Mouse (Mus musculus): Measurements from ENCODE around the gene Fbl. TPM values are rescaled to one million over a fixed set of nuclear protein-coding genes. Genes with fewer than 3 reads are reported as not detected.
A peak's percentile ranks its signal among the peaks of the same experiment; 100 is the strongest.

Fbl gene
- total and polyA plus RNA-seq, 2 experiments from 2014 or later, result 40.4 to 91.3 TPM

DNA sequence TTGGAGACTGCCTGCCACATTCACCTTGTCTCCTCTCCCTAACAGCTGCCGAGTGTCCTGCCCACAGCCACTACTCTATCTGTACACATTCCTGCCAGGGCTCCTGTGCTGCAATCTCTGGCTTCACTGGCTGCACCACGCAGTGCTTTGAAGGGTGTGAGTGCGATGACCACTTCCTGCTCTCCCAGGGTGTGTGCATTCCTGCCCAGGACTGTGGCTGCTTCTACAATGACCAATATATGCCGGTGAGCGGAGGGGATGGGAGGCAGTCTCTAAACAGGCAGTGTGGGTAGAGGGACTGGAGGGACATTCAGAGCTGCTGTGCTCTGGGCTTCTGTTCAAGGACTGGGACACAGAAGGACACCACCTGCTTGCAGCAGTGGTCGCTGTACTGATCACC, 10.2 kb upstream of the Fbl start:
- no peak for ATAC-seq
- DNase-seq, result no peak
- Histone ChIP-seq H3K27ac (ENCODE audit: low read depth, low read length) (no peak overlapping the region), H3K9me3 (ENCODE audit: low read length) (no peaks in the 10 kb centered on the region), H3K4me1 (ENCODE audit: insufficient read depth) (no peaks in the 10 kb centered on the region), H3K9ac (no peak overlapping the region), H3K36me3 (ENCODE audit: insufficient read depth) (no peaks in the 10 kb centered on the region), H3K4me2 (ENCODE audit: low read depth) (no peak overlapping the region), H3K27me3 (ENCODE audit: insufficient read depth, low read length) (no peaks in the 10 kb centered on the region), H3K4me3 (ENCODE audit: low read depth, low read length) (no peak overlapping the region)
- no peak for TF ChIP-seq CTCF (IDR thresholded peaks at IDR 0.05; ENCODE audit: low read depth)
- 74% methylated on average over 6 of the region's 6 CpGs for WGBS

DNA sequence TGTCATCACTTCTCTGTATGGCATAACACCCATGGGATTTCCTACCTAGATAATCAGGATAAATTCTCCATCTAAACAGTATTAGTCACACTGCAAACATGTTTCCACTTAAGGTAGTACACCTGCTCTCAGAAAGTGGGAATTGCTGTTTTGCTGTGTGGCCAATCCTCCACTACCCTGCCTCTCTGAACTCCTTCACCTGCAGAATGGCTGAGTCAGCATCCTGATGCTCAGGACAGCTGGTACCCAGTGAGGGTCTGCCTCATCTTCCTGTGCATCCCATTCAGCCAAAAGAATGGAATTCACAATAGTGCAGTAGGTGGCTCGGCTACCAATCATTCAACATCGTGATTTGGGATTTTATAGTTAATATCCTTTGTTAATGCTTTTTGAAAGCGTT, 9.6 kb upstream of the Fbl start:
- Histone ChIP-seq H3K36me3 (ENCODE audit: insufficient read depth) (no peaks in the 10 kb centered on the region), H3K27ac (ENCODE audit: low read depth, low read length) (no peak overlapping the region), H3K4me1 (ENCODE audit: insufficient read depth) (no peaks in the 10 kb centered on the region), H3K27me3 (ENCODE audit: insufficient read depth, low read length) (no peaks in the 10 kb centered on the region), H3K4me2 (ENCODE audit: low read depth) (no peak overlapping the region), H3K9me3 (ENCODE audit: low read length) (no peaks in the 10 kb centered on the region), H3K9ac (no peak overlapping the region), H3K4me3 (ENCODE audit: low read depth, low read length) (no peak overlapping the region)
- TF ChIP-seq CTCF (IDR thresholded peaks at IDR 0.05; ENCODE audit: low read depth), result no peak
- WGBS, result 77% methylated on average over 3 of the region's 3 CpGs
- ATAC-seq (no peak), DNase-seq (no peak)

DNA sequence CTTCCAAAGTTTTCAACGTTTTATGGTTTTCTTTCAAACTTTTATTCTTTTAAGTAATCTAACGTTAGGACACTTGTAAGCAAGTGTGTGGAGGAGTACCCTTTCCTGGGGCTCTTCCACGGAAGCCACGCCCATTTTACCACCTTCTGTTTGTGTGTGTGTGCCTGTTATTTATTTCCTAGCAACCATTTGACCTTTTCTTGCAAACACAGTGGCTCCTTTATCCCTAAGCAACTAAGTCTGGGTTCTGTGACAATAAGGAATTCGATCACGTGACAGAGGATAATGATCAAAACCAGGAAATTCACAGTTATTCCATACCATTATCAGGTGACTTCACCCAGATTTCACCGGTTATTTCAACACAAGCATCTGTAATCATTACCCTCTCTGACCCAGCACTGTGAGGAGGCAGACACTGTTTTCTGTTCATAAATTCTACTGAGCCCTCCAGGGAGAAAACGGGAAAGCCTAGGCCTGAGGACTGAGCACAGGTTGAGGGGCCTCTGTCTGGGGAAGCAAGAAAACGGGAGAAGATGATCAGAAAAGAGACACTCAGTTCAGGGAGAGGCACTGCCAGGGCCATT, 8.3 kb upstream of the Fbl start:
- no peak overlapping the region for H3K9ac ChIP-seq
- no peak for TF ChIP-seq CTCF (IDR thresholded peaks at IDR 0.05; ENCODE audit: low read depth)
- DNase-seq (no peak), ATAC-seq (no peak)
- no peaks in the 10 kb centered on the region for H3K9me3 ChIP-seq (ENCODE audit: low read length)
- no peaks in the 10 kb centered on the region for H3K36me3 ChIP-seq (ENCODE audit: insufficient read depth)
- H3K4me1 ChIP-seq (ENCODE audit: insufficient read depth), result no peaks in the 10 kb centered on the region
- no peaks in the 10 kb centered on the region for H3K27me3 ChIP-seq (ENCODE audit: insufficient read depth, low read length)
- 48% methylated on average over 9 of the region's 9 CpGs for WGBS
- no peak overlapping the region for H3K27ac ChIP-seq (ENCODE audit: low read depth, low read length)
- no peak overlapping the region for H3K4me3 ChIP-seq (ENCODE audit: low read depth, low read length)
- H3K4me2 ChIP-seq (ENCODE audit: low read depth), result no peak overlapping the region

DNA sequence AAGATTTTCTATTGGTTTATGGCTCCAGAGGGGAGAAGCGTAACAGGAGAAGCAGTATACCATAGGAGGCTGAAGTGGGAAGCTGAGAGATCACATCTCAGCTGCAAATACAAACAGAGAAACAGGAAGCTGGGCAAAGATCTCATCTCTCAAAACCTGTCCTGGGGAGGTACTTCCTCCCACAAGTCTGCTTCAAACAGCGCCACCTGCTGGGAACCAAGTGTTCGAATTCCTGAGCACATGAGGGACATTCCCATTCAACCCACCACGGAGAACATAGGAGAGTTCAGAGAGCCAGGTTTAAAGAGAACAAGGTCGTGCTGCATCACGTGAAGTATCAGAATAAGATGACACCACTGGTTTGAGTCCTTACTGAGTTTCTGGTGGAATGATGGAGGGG, 4.1 kb upstream of the Fbl start:
- no peaks in the 10 kb centered on the region for H3K27me3 ChIP-seq (ENCODE audit: insufficient read depth, low read length)
- no peak overlapping the region for H3K27ac ChIP-seq (ENCODE audit: low read depth, low read length)
- no peak overlapping the region for H3K4me2 ChIP-seq (ENCODE audit: low read depth)
- ATAC-seq, result no peak
- 85% methylated on average over 6 of the region's 6 CpGs for WGBS
- H3K36me3 ChIP-seq (ENCODE audit: insufficient read depth), result no peaks in the 10 kb centered on the region
- no peaks in the 10 kb centered on the region for H3K9me3 ChIP-seq (ENCODE audit: low read length)
- TF ChIP-seq CTCF (IDR thresholded peaks at IDR 0.05; ENCODE audit: low read depth), result 0 out of 2 replicates have a peak, but pooled peaks have one; percentile 14
- no peak for DNase-seq
- peaks cover 11% of the 10 kb centered on the region for H3K4me1 ChIP-seq (ENCODE audit: insufficient read depth)
- H3K9ac ChIP-seq, result no peak overlapping the region
- no peak overlapping the region for H3K4me3 ChIP-seq (ENCODE audit: low read depth, low read length)

- DNase-seq, result peak; percentile 70
- peak; percentile 16; the same call in 1 of the 2 replicates for ATAC-seq
- Histone ChIP-seq H3K9me3 (ENCODE audit: low read length) (no peaks in the 10 kb centered on the region), H3K4me1 (ENCODE audit: insufficient read depth) (peaks cover 19% of the 10 kb centered on the region), H3K4me2 (ENCODE audit: low read depth) (peak overlapping the region; percentile 88), H3K9ac (peak overlapping the region; percentile 51), H3K36me3 (ENCODE audit: insufficient read depth) (no peaks in the 10 kb centered on the region), H3K27me3 (ENCODE audit: insufficient read depth, low read length) (no peaks in the 10 kb centered on the region), H3K4me3 (ENCODE audit: low read depth, low read length) (peak overlapping the region; percentile 73), H3K27ac (ENCODE audit: low read depth, low read length) (peak overlapping the region; percentile 72)
- TF ChIP-seq CTCF (IDR thresholded peaks at IDR 0.05; ENCODE audit: low read depth), result peak; percentile 81
- 9% methylated on average over 9 of the region's 9 CpGs for WGBS
Observed at GRCm38 (mm10) chr7:28168320-28169115, 992 bp upstream of the Fbl start.

DNA sequence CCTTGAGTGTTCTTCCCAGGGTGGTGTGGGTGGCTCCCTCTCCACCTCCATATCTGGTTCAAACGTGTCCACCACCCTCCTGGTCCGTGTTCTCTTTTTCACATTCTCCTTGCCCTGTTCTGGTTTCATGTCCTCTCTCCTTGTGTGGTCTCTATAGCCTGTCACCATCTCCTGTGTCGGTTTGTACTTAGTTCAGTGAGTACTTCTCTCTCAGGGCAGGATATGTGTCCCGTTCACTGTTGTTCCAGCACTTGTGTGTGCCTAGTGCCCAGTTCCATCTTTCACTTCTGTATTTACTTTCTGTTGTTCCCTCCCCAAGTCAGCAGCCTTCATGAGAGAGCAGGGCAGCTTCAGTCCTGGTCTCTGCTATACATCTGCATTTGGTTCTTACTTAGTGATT, 5.8 kb downstream of the Fbl start:
- DNase-seq (no peak), ATAC-seq (no peak)
- Histone ChIP-seq H3K9ac (no peak overlapping the region), H3K27ac (ENCODE audit: low read depth, low read length) (no peak overlapping the region), H3K27me3 (ENCODE audit: insufficient read depth, low read length) (no peaks in the 10 kb centered on the region), H3K36me3 (ENCODE audit: insufficient read depth) (peaks cover 32% of the 10 kb centered on the region), H3K4me3 (ENCODE audit: low read depth, low read length) (no peak overlapping the region), H3K4me1 (ENCODE audit: insufficient read depth) (peaks cover 9% of the 10 kb centered on the region), H3K4me2 (ENCODE audit: low read depth) (no peak overlapping the region), H3K9me3 (ENCODE audit: low read length) (no peaks in the 10 kb centered on the region)
- 93% methylated on average over 4 of the region's 4 CpGs for WGBS
- TF ChIP-seq CTCF (IDR thresholded peaks at IDR 0.05; ENCODE audit: low read depth), result no peak

DNA sequence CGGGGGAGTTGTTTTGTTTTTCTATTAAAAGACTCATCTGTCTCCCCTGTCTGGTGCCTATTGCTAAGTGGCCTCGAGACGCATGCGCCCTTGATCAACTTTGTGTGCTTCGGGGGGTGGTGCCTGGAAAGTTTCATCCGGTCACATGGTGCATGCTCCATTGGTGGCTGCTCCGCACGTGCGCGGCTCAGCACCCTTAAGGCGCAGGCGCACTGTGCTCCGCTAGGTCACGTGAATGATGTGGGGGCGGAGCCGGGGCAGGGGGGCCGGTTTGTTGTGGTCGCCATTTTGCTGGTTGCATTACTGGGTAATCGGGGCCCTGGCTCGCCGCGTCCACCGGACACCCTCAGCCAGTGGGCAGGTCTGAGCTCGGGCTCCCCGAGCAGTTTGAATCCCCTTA, 9.7 kb downstream of the Fbl start, which contains the start of gene Dyrk1b:
Gene Dyrk1b (plus strand): TSS at position 242 of the 400 bp plus-strand sequence.
- Histone ChIP-seq H3K4me2 (ENCODE audit: low read depth) (peak within 1 kb of the TSS; percentile 81), H3K36me3 (ENCODE audit: insufficient read depth) (peaks cover 62% of the 10 kb centered on the region), H3K27me3 (ENCODE audit: insufficient read depth, low read length) (no peaks in the 10 kb centered on the region), H3K4me1 (ENCODE audit: insufficient read depth) (peaks cover 6% of the 10 kb centered on the region; the same call in 1 of the 2 replicates), H3K27ac (ENCODE audit: low read depth, low read length) (peak within 1 kb of the TSS; percentile 95), H3K9ac (peak within 1 kb of the TSS; percentile 88), H3K4me3 (ENCODE audit: low read depth, low read length) (peak within 1 kb of the TSS; percentile 98), H3K9me3 (ENCODE audit: low read length) (no peaks in the 10 kb centered on the region)
- under 1% methylated on average over 25 of the region's 25 CpGs for WGBS
- peak; percentile 100 for DNase-seq
- ATAC-seq, result peak; percentile 93
- no peak for TF ChIP-seq CTCF (IDR thresholded peaks at IDR 0.05; ENCODE audit: low read depth)
